Mouse (Mus musculus): ENCODE measurements around the gene Klk6.

- TF ChIP-seq CTCF (IDR thresholded peaks at IDR 0.05; ENCODE audit: borderline replicate concordance, insufficient read depth, low read depth, low read length) = no peak
- no peak for TF ChIP-seq POLR2A (IDR thresholded peaks at IDR 0.05; ENCODE audit: borderline replicate concordance, insufficient read depth, low read length)
These were observed 33.2 kb downstream of the Klk6 start for GRCm38 (mm10) chr7:43857501-43857900.
